Mouse (Mus musculus) heart, embryonic 15.5 days (tissue): ENCODE results near the gene Helz. TPM values are rescaled to one million over a fixed set of nuclear protein-coding genes. Genes with fewer than 3 reads are reported as not detected.
"Not testable (repeated sequence)": the region's sequence is repeated elsewhere in the genome, so short reads cannot be mapped to it uniquely, and the experiment has no call there.

Experiments
- ATAC-seq: fragments of 200-750 bp; cut with Nextera tagmentation; replicated peaks from 2 replicates; pipeline ENCODE4 v1.8.0; 2017; ENCODE audit warnings: low read depth, moderate TSS enrichment; ENCODE audit not compliant: insufficient number of reproducible peaks, insufficient read depth, low FRiP score
- H3K27ac ChIP-seq: fragments of 300-500 bp; sonication (generic); 2 replicates; pipeline ENCODE4 v1.5.1; 2015; ENCODE audit warnings: mild to moderate bottlenecking, inconsistent platforms
- H3K27me3 ChIP-seq: fragments of 300-500 bp; sonication (generic); 2 replicates; pipeline ENCODE4 v1.6.1; 2015; ENCODE audit warnings: inconsistent platforms
- H3K36me3 ChIP-seq: fragments of 300-500 bp; sonication (generic); 2 replicates; pipeline ENCODE4 v1.6.1; 2015; ENCODE audit warnings: mild to moderate bottlenecking, inconsistent platforms
- H3K4me1 ChIP-seq: fragments of 300-500 bp; sonication (generic); replicated peaks from 2 replicates; pipeline ENCODE4 v1.6.1; 2015; ENCODE audit warnings: inconsistent platforms
- H3K4me2 ChIP-seq: fragments of 300-500 bp; sonication (generic); 2 replicates; pipeline ENCODE4 v1.6.1; 2015; ENCODE audit warnings: inconsistent platforms, mild to moderate bottlenecking, moderate library complexity
- H3K4me3 ChIP-seq: fragments of 300-500 bp; sonication (generic); 2 replicates; pipeline ENCODE4 v1.5.1; 2015; ENCODE audit warnings: mild to moderate bottlenecking, inconsistent platforms
- H3K9ac ChIP-seq: fragments of 300-500 bp; sonication (generic); 2 replicates; pipeline ENCODE4 v1.6.1; 2015; ENCODE audit warnings: mild to moderate bottlenecking, inconsistent platforms
- H3K9me3 ChIP-seq: fragments of 300-500 bp; sonication (generic); replicated peaks from 2 replicates; pipeline ENCODE4 v1.6.1; 2016; ENCODE audit warnings: inconsistent platforms
- WGBS: fragments of 180-500 bp; shearing (Covaris S2); methylation state at CpG from one replicate; pipeline ENCODE4 v1.1.7; 2015; ENCODE audit warnings: mixed read lengths; 5-methylcytosine and 5-hydroxymethylcytosine counted together
- polyA plus RNA-seq: library from polyadenylated mRNA; unstranded; fragments of >200 nt; fragmentation: Nextera tagmentation; extraction: Ambion mirVana; gene quantifications from 2 replicates; pipeline ENCODE4 v1.2.1, GENCODE M21; 2015

Helz gene
- polyA plus RNA-seq, 1 experiment from 2014 or later, result 11.7 TPM

GRCm38 (mm10) chr11:107559874-107560273 lies 12.1 kb downstream of the Helz start:
- Histone ChIP-seq H3K9me3 (no peaks in the 10 kb centered on the region), H3K4me1 (no peaks in the 10 kb centered on the region), H3K4me3 (no peak overlapping the region), H3K9ac (no peak overlapping the region), H3K36me3 (peaks cover 25% of the 10 kb centered on the region), H3K4me2 (no peak overlapping the region), H3K27me3 (no peaks in the 10 kb centered on the region), H3K27ac (no peak overlapping the region)
- ATAC-seq, result no peak
- WGBS, result 94% methylated on average over 5 of the region's 5 CpGs

GRCm38 (mm10) chr11:107567431-107567830 lies 19.7 kb downstream of the Helz start:
- 83% methylated on average over 3 of the region's 3 CpGs for WGBS
- no peak for ATAC-seq
- Histone ChIP-seq H3K4me1 (peaks cover 12% of the 10 kb centered on the region), H3K4me3 (no peak overlapping the region), H3K9me3 (no peaks in the 10 kb centered on the region), H3K27ac (no peak overlapping the region), H3K9ac (no peak overlapping the region), H3K36me3 (peaks cover 8% of the 10 kb centered on the region; the same call in 1 of the 2 replicates), H3K27me3 (no peaks in the 10 kb centered on the region), H3K4me2 (no peak overlapping the region)

GRCm38 (mm10) chr11:107568466-107568995 lies 20.8 kb downstream of the Helz start:
- Histone ChIP-seq H3K27ac (no peak overlapping the region), H3K4me3 (no peak overlapping the region), H3K9me3 (no peaks in the 10 kb centered on the region), H3K9ac (no peak overlapping the region), H3K27me3 (no peaks in the 10 kb centered on the region), H3K36me3 (peaks cover 8% of the 10 kb centered on the region; the same call in 1 of the 2 replicates), H3K4me1 (peaks cover 23% of the 10 kb centered on the region), H3K4me2 (no peak overlapping the region)
- no peak for ATAC-seq
- WGBS, result 96% methylated on average over 6 of the region's 6 CpGs

GRCm38 (mm10) chr11:107570891-107571290 lies 23.2 kb downstream of the Helz start:
- WGBS, result 74% methylated on average over 8 of the region's 8 CpGs
- not testable (repeated sequence) for H3K9ac ChIP-seq, H3K27ac ChIP-seq, H3K9me3 ChIP-seq, H3K4me2 ChIP-seq, ATAC-seq, H3K27me3 ChIP-seq, H3K4me3 ChIP-seq
- H3K36me3 ChIP-seq, result peaks cover 17% of the 10 kb centered on the region; the same call in 1 of the 2 replicates
- H3K4me1 ChIP-seq, result peaks cover 36% of the 10 kb centered on the region

GRCm38 (mm10) chr11:107571318-107571717 lies 23.6 kb downstream of the Helz start:
- Histone ChIP-seq H3K9me3 (no peaks in the 10 kb centered on the region), H3K27ac (no peak overlapping the region), H3K9ac (no peak overlapping the region), H3K4me3 (no peak overlapping the region), H3K4me2 (no peak overlapping the region), H3K4me1 (peaks cover 36% of the 10 kb centered on the region), H3K27me3 (no peaks in the 10 kb centered on the region), H3K36me3 (peaks cover 21% of the 10 kb centered on the region; the same call in 1 of the 2 replicates)
- 92% methylated on average over 2 of the region's 2 CpGs for WGBS
- ATAC-seq, result no peak

GRCm38 (mm10) chr11:107572551-107572950 lies 24.8 kb downstream of the Helz start:
- ATAC-seq, result no peak
- Histone ChIP-seq H3K4me1 (peaks cover 38% of the 10 kb centered on the region), H3K27ac (peak overlapping the region; percentile 38; the same call in 1 of the 2 replicates), H3K4me2 (no peak overlapping the region), H3K36me3 (peaks cover 22% of the 10 kb centered on the region; the same call in 1 of the 2 replicates), H3K27me3 (no peaks in the 10 kb centered on the region), H3K4me3 (no peak overlapping the region), H3K9me3 (no peaks in the 10 kb centered on the region), H3K9ac (no peak overlapping the region)
- 79% methylated on average over 3 of the region's 3 CpGs for WGBS

- ATAC-seq, result peak; percentile 50
- peaks cover 39% of the 10 kb centered on the region for H3K4me1 ChIP-seq
- 40% methylated on average over 11 of the region's 11 CpGs for WGBS
- no peaks in the 10 kb centered on the region for H3K27me3 ChIP-seq
- no peak overlapping the region for H3K4me3 ChIP-seq
- no peak overlapping the region for H3K9ac ChIP-seq
- H3K9me3 ChIP-seq, result no peaks in the 10 kb centered on the region
- H3K27ac ChIP-seq, result peak overlapping the region; percentile 73
- H3K36me3 ChIP-seq, result peaks cover 18% of the 10 kb centered on the region; the same call in 1 of the 2 replicates
- no peak overlapping the region for H3K4me2 ChIP-seq
Measured at GRCm38 (mm10) chr11:107573061-107573692, 25.4 kb downstream of the Helz start.

GRCm38 (mm10) chr11:107573847-107574246 lies 26.1 kb downstream of the Helz start:
- no peaks in the 10 kb centered on the region for H3K9me3 ChIP-seq
- peak; percentile 65; the same call in 1 of the 2 replicates for ATAC-seq
- H3K27me3 ChIP-seq, result no peaks in the 10 kb centered on the region
- H3K4me2 ChIP-seq, result peak overlapping the region; percentile 9; the same call in 1 of the 2 replicates
- peaks cover 41% of the 10 kb centered on the region for H3K4me1 ChIP-seq
- peak overlapping the region; percentile 73 for H3K27ac ChIP-seq
- 23% methylated on average over 6 of the region's 6 CpGs for WGBS
- no peak overlapping the region for H3K9ac ChIP-seq
- H3K36me3 ChIP-seq, result peaks cover 21% of the 10 kb centered on the region
- no peak overlapping the region for H3K4me3 ChIP-seq

GRCm38 (mm10) chr11:107574811-107575705 lies 27.3 kb downstream of the Helz start:
- Histone ChIP-seq H3K9me3 (no peaks in the 10 kb centered on the region), H3K9ac (no peak overlapping the region), H3K36me3 (peaks cover 26% of the 10 kb centered on the region), H3K4me3 (no peak overlapping the region), H3K27me3 (no peaks in the 10 kb centered on the region), H3K27ac (0 out of 2 replicates have a peak overlapping the region, but pooled peaks have one; percentile 73), H3K4me1 (peaks cover 41% of the 10 kb centered on the region), H3K4me2 (no peak overlapping the region)
- no peak for ATAC-seq
- WGBS, result 87% methylated on average over 20 of the region's 20 CpGs

GRCm38 (mm10) chr11:107576186-107576585 lies 28.5 kb downstream of the Helz start:
- H3K4me1 ChIP-seq, result peaks cover 40% of the 10 kb centered on the region
- no peak overlapping the region for H3K4me3 ChIP-seq
- no peak overlapping the region for H3K4me2 ChIP-seq
- H3K27ac ChIP-seq, result no peak overlapping the region
- ATAC-seq, result no peak
- 86% methylated on average over 7 of the region's 7 CpGs for WGBS
- H3K36me3 ChIP-seq, result peaks cover 31% of the 10 kb centered on the region
- H3K9me3 ChIP-seq, result no peaks in the 10 kb centered on the region
- no peak overlapping the region for H3K9ac ChIP-seq
- no peaks in the 10 kb centered on the region for H3K27me3 ChIP-seq

- no peak overlapping the region for H3K9ac ChIP-seq
- peaks cover 31% of the 10 kb centered on the region for H3K36me3 ChIP-seq
- no peak for ATAC-seq
- peaks cover 29% of the 10 kb centered on the region for H3K4me1 ChIP-seq
- no peaks in the 10 kb centered on the region for H3K9me3 ChIP-seq
- no peak overlapping the region for H3K27ac ChIP-seq
- no peak overlapping the region for H3K4me3 ChIP-seq
- no peak overlapping the region for H3K4me2 ChIP-seq
- 74% methylated on average over 8 of the region's 8 CpGs for WGBS
- H3K27me3 ChIP-seq, result no peaks in the 10 kb centered on the region
Measured at GRCm38 (mm10) chr11:107577400-107577799, 29.7 kb downstream of the Helz start.
